Mouse (Mus musculus) lung, embryonic 14.5 days (tissue): ENCODE results near the gene Irf1. TPM values are rescaled to one million over a fixed set of nuclear protein-coding genes. Genes with fewer than 3 reads are reported as not detected.

Experiments used
- ATAC-seq: fragments of 200-750 bp; cut with Nextera tagmentation; 2 replicates; pipeline ENCODE4 v1.8.0; 2017; ENCODE audit warnings: mild to moderate bottlenecking, moderate TSS enrichment, moderate library complexity; ENCODE audit not compliant: insufficient read depth
- DNase-seq: peaks from one replicate; pipeline ENCODE4 v3.0.0-alpha.2; 2015
- H3K27ac ChIP-seq: fragments of 300-500 bp; sonication (generic); 2 replicates; pipeline ENCODE4 v1.5.1; 2014; ENCODE audit warnings: low read depth, mild to moderate bottlenecking, moderate library complexity
- H3K27me3 ChIP-seq: fragments of 300-500 bp; sonication (generic); 2 replicates; pipeline ENCODE4 v1.6.1; 2014; ENCODE audit warnings: low read length, control low read depth; ENCODE audit not compliant: insufficient read depth
- H3K36me3 ChIP-seq: fragments of 300-500 bp; sonication (generic); 2 replicates; pipeline ENCODE4 v1.6.1; 2014; ENCODE audit warnings: control low read depth; ENCODE audit not compliant: insufficient read depth
- H3K4me1 ChIP-seq: fragments of 300-500 bp; sonication (generic); 2 replicates; pipeline ENCODE4 v1.6.1; 2014; ENCODE audit warnings: antibody characterized with exemption, control low read depth; ENCODE audit not compliant: insufficient read depth
- H3K4me2 ChIP-seq: fragments of 300-500 bp; sonication (generic); 2 replicates; pipeline ENCODE4 v1.6.1; 2014; ENCODE audit warnings: mild to moderate bottlenecking
- H3K4me3 ChIP-seq: fragments of 300-500 bp; sonication (generic); 2 replicates; pipeline ENCODE4 v1.5.1; 2014; ENCODE audit warnings: low read depth, low read length
- H3K9ac ChIP-seq: fragments of 300-500 bp; sonication (generic); 2 replicates; pipeline ENCODE4 v1.6.1; 2014
- H3K9me3 ChIP-seq: fragments of 300-500 bp; sonication (generic); 2 replicates; pipeline ENCODE4 v1.6.1; 2016; ENCODE audit warnings: low read depth, low read length, control low read depth
- CTCF ChIP-seq: IDR thresholded peaks from 2 replicates; pipeline ENCODE4 v1.5.1; 2016; ENCODE audit warnings: antibody characterized with exemption, low read depth
- WGBS: fragments of 180-500 bp; shearing (Covaris S2); extraction: QIAGEN DNeasy Blood & Tissue Kit; methylation state at CpG from one replicate; pipeline ENCODE4 v1.1.7; 2014; 5-methylcytosine and 5-hydroxymethylcytosine counted together
- polyA plus RNA-seq: library from polyadenylated mRNA; unstranded; fragments of >200 nt; fragmentation: Nextera tagmentation; extraction: Ambion mirVana; gene quantifications from 2 replicates; pipeline ENCODE4 v1.2.1, GENCODE M21; 2014

Irf1 gene
- polyA plus RNA-seq, 1 experiment from 2014 or later = 17.3 TPM

GRCm38 (mm10) chr11:53777736-53778135 is 7.9 kb downstream of the Irf1 start:
- TF ChIP-seq CTCF = no peak
- no peaks in the 10 kb centered on the region for H3K27me3 ChIP-seq

GRCm38 (mm10) chr11:53778455-53778854 is 8.6 kb downstream of the Irf1 start:
- TF ChIP-seq CTCF = no peak
- no peak for ATAC-seq
- Histone ChIP-seq H3K27me3 (no peaks in the 10 kb centered on the region), H3K4me3 (no peak overlapping the region), H3K9me3 (no peaks in the 10 kb centered on the region), H3K9ac (no peak overlapping the region), H3K4me1 (no peaks in the 10 kb centered on the region), H3K27ac (no peak overlapping the region), H3K36me3 (peaks cover 39% of the 10 kb centered on the region), H3K4me2 (no peak overlapping the region)
- no peak for DNase-seq
- WGBS = 67% methylated on average over 5 of the region's 5 CpGs

More at GRCm38 (mm10) chr11:53777736-53778135, 7.9 kb downstream of the Irf1 start:
- DNase-seq (no peak), ATAC-seq (no peak)
- no peak overlapping the region for H3K9ac ChIP-seq
- H3K4me2 ChIP-seq = no peak overlapping the region
- H3K4me1 ChIP-seq = no peaks in the 10 kb centered on the region
- peaks cover 45% of the 10 kb centered on the region for H3K36me3 ChIP-seq
- no peak overlapping the region for H3K27ac ChIP-seq
- H3K9me3 ChIP-seq = no peaks in the 10 kb centered on the region
- WGBS = 55% methylated on average over 5 of the region's 5 CpGs
- H3K4me3 ChIP-seq = no peak overlapping the region

- ATAC-seq = no peak
- Histone ChIP-seq H3K9me3 (no peaks in the 10 kb centered on the region), H3K9ac (no peak overlapping the region), H3K4me2 (no peak overlapping the region), H3K4me3 (no peak overlapping the region), H3K36me3 (peaks cover 28% of the 10 kb centered on the region), H3K27ac (no peak overlapping the region), H3K4me1 (no peaks in the 10 kb centered on the region), H3K27me3 (no peaks in the 10 kb centered on the region)
- TF ChIP-seq CTCF = no peak
- no peak for DNase-seq
- 61% methylated on average over 2 of the region's 2 CpGs for WGBS
These were observed 10.0 kb downstream of the Irf1 start for GRCm38 (mm10) chr11:53779808-53780207.

GRCm38 (mm10) chr11:53780262-53780661 is 10.4 kb downstream of the Irf1 start:
- Histone ChIP-seq H3K27me3 (no peaks in the 10 kb centered on the region), H3K27ac (no peak overlapping the region), H3K4me2 (no peak overlapping the region), H3K9me3 (no peaks in the 10 kb centered on the region), H3K36me3 (peaks cover 24% of the 10 kb centered on the region), H3K4me3 (no peak overlapping the region), H3K9ac (no peak overlapping the region), H3K4me1 (no peaks in the 10 kb centered on the region)
- WGBS = 69% methylated on average over 3 of the region's 3 CpGs
- DNase-seq = no peak
- no peak for TF ChIP-seq CTCF
- ATAC-seq = no peak

- 89% methylated on average over 4 of the region's 4 CpGs for WGBS
These were observed 11.5 kb downstream of the Irf1 start for GRCm38 (mm10) chr11:53781201-53781775.

GRCm38 (mm10) chr11:53781964-53782363 is 12.2 kb downstream of the Irf1 start:
- ATAC-seq (no peak), DNase-seq (no peak)
- no peak overlapping the region for H3K4me2 ChIP-seq
- H3K27ac ChIP-seq = no peak overlapping the region
- H3K27me3 ChIP-seq = no peaks in the 10 kb centered on the region
- no peak overlapping the region for H3K9ac ChIP-seq
- peaks cover 7% of the 10 kb centered on the region for H3K36me3 ChIP-seq
- H3K4me1 ChIP-seq = no peaks in the 10 kb centered on the region
- H3K4me3 ChIP-seq = no peak overlapping the region
- no peaks in the 10 kb centered on the region for H3K9me3 ChIP-seq
- TF ChIP-seq CTCF = no peak
- WGBS = 73% methylated on average over 7 of the region's 7 CpGs

More at GRCm38 (mm10) chr11:53781201-53781775, 11.5 kb downstream of the Irf1 start:
- peaks cover 14% of the 10 kb centered on the region for H3K36me3 ChIP-seq
- ATAC-seq (no peak), DNase-seq (no peak)
- H3K4me1 ChIP-seq = no peaks in the 10 kb centered on the region
- H3K27ac ChIP-seq = no peak overlapping the region
- TF ChIP-seq CTCF = no peak
- H3K27me3 ChIP-seq = no peaks in the 10 kb centered on the region
- no peak overlapping the region for H3K9ac ChIP-seq
- H3K4me3 ChIP-seq = no peak overlapping the region
- no peaks in the 10 kb centered on the region for H3K9me3 ChIP-seq
- H3K4me2 ChIP-seq = no peak overlapping the region

GRCm38 (mm10) chr11:53783288-53783687 is 13.5 kb downstream of the Irf1 start:
- WGBS = 80% methylated on average over 9 of the region's 9 CpGs

More at GRCm38 (mm10) chr11:53783288-53783687, 13.5 kb downstream of the Irf1 start:
- no peaks in the 10 kb centered on the region for H3K27me3 ChIP-seq
- H3K4me1 ChIP-seq = no peaks in the 10 kb centered on the region
- no peak overlapping the region for H3K4me3 ChIP-seq
- H3K4me2 ChIP-seq = no peak overlapping the region
- H3K36me3 ChIP-seq = 0 out of 2 replicates have a peak, but pooled peaks cover 3% of the 10 kb centered on the region
- DNase-seq (no peak), ATAC-seq (no peak)
- H3K9ac ChIP-seq = no peak overlapping the region
- no peaks in the 10 kb centered on the region for H3K9me3 ChIP-seq
- no peak overlapping the region; the same call in 1 of the 2 replicates for H3K27ac ChIP-seq
- no peak for TF ChIP-seq CTCF
